Mouse (Mus musculus) spleen, adult 2 months (tissue): Measurements from ENCODE around the gene Pla2g1b. TPM values are rescaled to one million over a fixed set of nuclear protein-coding genes. Genes with fewer than 3 reads are reported as not detected.
"Not testable (repeated sequence)": the region's sequence is repeated elsewhere in the genome, so short reads cannot be mapped to it uniquely, and the experiment has no call there.

ENCODE experiments used
- DNase-seq, 2 experiments: peaks; one replicate each; pipeline versions ENCODE4 v3.0.0 to v3.0.0-alpha.2; 2012 to 2021; ENCODE audit warnings: low spot score in 2 of 2, low read depth in 1 of 2
- H3K27ac ChIP-seq: fragments of 200-500 bp; 2 replicates; pipeline ENCODE4 v1.5.1; 2012; ENCODE audit warnings: low read length, inconsistent platforms; ENCODE audit not compliant: insufficient read depth
- H3K27me3 ChIP-seq: fragments of 200-500 bp; 2 replicates; pipeline ENCODE4 v1.6.1; 2012; ENCODE audit warnings: mild to moderate bottlenecking, moderate library complexity, low read length, inconsistent platforms; ENCODE audit not compliant: control insufficient read depth, insufficient read depth
- H3K36me3 ChIP-seq: fragments of 200-500 bp; 2 replicates; pipeline ENCODE4 v1.6.1; 2012; ENCODE audit warnings: mild to moderate bottlenecking, low read length, inconsistent platforms; ENCODE audit not compliant: control insufficient read depth, insufficient read depth
- H3K4me1 ChIP-seq: fragments of 200-500 bp; 2 replicates; pipeline ENCODE4 v1.6.1; 2011; ENCODE audit warnings: inconsistent platforms; ENCODE audit not compliant: control insufficient read depth, insufficient read depth, insufficient read length
- H3K4me3 ChIP-seq: fragments of 200-500 bp; 2 replicates; pipeline ENCODE4 v1.5.1; 2011; ENCODE audit warnings: mild to moderate bottlenecking, inconsistent platforms; ENCODE audit not compliant: insufficient read depth, insufficient read length; ENCODE audit errors: extremely low read depth
- CTCF ChIP-seq: fragments of 200-500 bp; IDR thresholded peaks from 2 replicates; pipeline ENCODE4 v1.5.1; 2011; ENCODE audit warnings: mild to moderate bottlenecking, inconsistent platforms; ENCODE audit not compliant: insufficient read depth, insufficient read length, insufficient replicate concordance; ENCODE audit errors: extremely low read depth
- POLR2A ChIP-seq: fragments of 200-500 bp; IDR thresholded peaks from 2 replicates; pipeline ENCODE4 v1.6.1; 2011; ENCODE audit warnings: low read depth, low read length, inconsistent platforms
- WGBS: fragments of 180-500 bp; shearing (Covaris S2); methylation state at CpG from one replicate; pipeline ENCODE4 v1.1.7; 2018; 5-methylcytosine and 5-hydroxymethylcytosine counted together
- polyA plus RNA-seq: library from polyadenylated mRNA; depleted of rRNA; stranded (reverse); fragments of >200 nt; gene quantifications from 2 replicates; pipeline ENCODE4 v1.2.3, GENCODE M21; 2012

Pla2g1b gene
- polyA plus RNA-seq, 1 experiment, result 284 TPM

DNA sequence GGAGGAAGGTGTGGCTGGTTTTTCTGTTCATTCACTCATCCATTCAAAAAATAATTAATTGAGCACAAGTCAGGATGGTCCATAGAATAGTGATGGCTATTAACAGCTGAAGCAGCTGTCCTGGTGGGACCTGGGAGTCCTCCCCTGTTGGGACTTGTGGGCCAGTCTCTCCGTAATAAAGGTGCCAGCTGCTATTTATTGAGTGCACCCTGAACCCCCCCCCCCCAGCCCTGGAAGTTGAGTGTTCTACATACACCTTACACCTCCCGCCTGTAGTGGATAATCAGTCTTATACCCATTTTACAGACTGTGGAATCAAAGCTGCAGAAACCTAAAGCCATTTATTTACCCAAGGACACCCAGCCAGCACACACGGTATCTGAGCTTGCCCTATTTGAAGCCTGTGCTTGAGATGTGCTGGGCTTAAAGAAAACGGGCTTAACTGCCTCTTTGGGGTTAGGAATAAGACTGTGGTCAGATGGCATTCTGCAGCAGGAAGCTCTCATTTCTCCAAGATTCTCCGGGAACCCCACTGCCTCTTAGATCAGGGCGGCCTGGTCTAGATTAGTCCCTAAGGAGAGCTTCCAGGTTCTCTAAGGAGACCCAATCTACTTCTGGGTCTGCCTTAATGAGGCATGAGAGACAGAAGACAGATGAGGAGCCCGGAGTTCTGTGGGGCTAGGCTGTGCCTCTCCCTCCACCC lies 28.7 kb upstream of the Pla2g1b start:
- H3K4me1 ChIP-seq, result no peaks in the 10 kb centered on the region
- H3K36me3 ChIP-seq, result no peaks in the 10 kb centered on the region
- peaks cover 8% of the 10 kb centered on the region; the same call in 1 of the 2 replicates for H3K27me3 ChIP-seq
- no peak overlapping the region for H3K4me3 ChIP-seq
- 83% methylated on average over 7 of the region's 7 CpGs for WGBS
- no peak for TF ChIP-seq CTCF
- no peak for TF ChIP-seq POLR2A
- no peak overlapping the region for H3K27ac ChIP-seq
- no peak for DNase-seq

DNA sequence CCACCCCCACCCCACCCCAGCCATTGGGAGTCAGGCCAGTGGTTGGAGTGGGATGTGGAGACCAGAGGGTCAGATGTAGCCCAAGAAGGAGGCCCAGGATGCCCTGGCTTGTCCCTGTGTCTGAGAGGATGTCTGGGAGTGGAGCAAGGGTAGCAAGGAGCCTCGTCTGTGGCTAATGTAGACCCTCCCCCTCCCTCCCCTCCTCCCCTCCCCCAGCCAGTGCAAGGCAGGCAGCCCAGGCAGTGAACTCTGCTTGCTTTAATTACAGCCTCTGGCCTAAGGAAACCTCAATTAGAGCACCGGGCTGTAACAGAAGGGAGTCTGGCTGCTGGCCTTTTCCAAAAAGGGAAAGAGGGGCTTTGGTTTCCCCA lies 28.1 kb upstream of the Pla2g1b start:
- 40% methylated on average over 2 of the region's 2 CpGs for WGBS
- H3K27me3 ChIP-seq, result peaks cover 8% of the 10 kb centered on the region; the same call in 1 of the 2 replicates

DNA sequence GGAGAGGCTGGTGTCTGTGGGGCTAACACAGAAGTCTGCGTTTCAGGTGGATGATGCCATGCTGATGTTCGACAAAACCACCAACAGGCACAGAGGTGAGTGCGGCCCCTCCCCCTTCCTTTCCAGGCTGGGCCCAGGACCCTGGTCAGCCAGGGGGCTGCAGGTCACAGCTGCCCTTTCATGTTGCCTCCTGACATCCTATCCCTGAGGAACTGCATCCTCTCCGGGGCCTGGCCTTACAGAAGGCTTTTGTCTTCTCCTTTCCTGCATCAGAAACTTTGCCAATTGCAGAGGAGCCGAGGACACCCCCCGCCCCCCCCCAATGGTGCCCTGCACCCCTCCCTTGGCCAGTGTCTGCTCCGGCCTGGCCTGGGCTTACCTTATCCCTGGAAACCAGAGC lies 27.4 kb upstream of the Pla2g1b start:
- H3K4me1 ChIP-seq, result no peaks in the 10 kb centered on the region
- peaks cover 8% of the 10 kb centered on the region; the same call in 1 of the 2 replicates for H3K27me3 ChIP-seq
- H3K4me3 ChIP-seq, result no peak overlapping the region
- TF ChIP-seq CTCF (no peak), POLR2A (no peak)
- no peaks in the 10 kb centered on the region for H3K36me3 ChIP-seq
- WGBS, result 76% methylated on average over 7 of the region's 7 CpGs
- no peak for DNase-seq
- no peak overlapping the region for H3K27ac ChIP-seq

More for the DNA sequence above, 28.1 kb upstream of the Pla2g1b start:
- no peak for DNase-seq
- no peak for TF ChIP-seq POLR2A
- no peak for TF ChIP-seq CTCF
- H3K4me3 ChIP-seq, result no peak overlapping the region
- no peak overlapping the region for H3K27ac ChIP-seq
- no peaks in the 10 kb centered on the region for H3K36me3 ChIP-seq
- no peaks in the 10 kb centered on the region for H3K4me1 ChIP-seq

DNA sequence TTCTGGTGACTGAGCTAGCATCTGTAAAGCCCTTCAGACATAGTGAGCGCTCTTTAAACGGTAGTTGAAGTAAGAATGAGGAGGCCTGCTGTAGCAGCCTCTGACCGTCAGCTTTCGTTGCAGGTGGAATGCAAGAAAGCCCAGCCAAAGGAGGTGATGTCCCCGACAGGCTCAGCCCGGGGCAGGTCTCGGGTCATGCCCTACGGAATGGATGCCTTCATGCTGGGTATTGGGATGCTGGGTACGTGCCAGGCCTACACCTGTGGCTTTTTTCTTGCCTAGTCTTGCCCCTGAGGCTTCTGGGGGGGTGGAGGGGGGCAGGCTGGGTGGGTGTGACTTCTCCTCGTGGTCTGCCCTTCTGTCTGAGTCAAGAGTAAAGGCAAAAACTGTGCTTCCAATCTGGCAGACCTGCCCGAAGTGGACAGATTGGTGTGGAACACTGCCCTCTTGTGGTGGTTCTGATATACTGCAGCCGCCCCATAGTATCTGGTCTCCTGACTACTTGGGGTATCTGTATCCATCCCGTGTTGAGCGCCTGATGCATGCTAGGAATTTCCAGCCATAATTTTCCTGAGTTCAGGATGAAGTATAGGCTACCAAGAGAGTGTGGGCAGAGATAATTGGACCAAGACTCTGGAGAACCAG lies 24.7 kb upstream of the Pla2g1b start:
- H3K27me3 ChIP-seq, result peaks cover 6% of the 10 kb centered on the region; the same call in 1 of the 2 replicates
- H3K4me3 ChIP-seq, result no peak overlapping the region
- peak; percentile 32 to 52 for DNase-seq
- TF ChIP-seq POLR2A, result no peak
- TF ChIP-seq CTCF, result peak; percentile 81; the same call in 1 of the 2 replicates
- H3K27ac ChIP-seq, result no peak overlapping the region
- H3K4me1 ChIP-seq, result no peaks in the 10 kb centered on the region
- H3K36me3 ChIP-seq, result no peaks in the 10 kb centered on the region
- 41% methylated on average over 14 of the region's 14 CpGs for WGBS

DNA sequence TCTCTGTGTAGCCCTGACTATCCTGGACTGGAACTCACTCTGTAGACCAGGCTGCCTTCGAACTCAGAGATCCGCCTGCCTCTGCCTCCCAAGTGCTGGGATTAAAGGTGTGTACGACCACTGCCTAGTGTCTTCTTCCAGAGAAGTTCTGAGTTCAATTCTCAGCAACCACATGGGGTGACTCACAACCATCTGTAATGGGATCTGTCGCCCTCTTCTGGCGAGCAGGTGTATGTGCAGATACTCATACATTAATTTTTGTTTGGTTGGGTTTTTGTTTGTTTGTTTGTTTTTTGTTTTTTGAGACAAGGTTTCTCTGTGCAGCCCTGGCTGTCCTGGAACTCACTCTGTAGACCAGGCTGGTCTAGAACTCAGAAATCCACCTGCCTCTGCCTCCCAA lies 23.4 kb upstream of the Pla2g1b start:
- 55% methylated on average over 5 of the region's 5 CpGs for WGBS
- H3K27ac ChIP-seq, DNase-seq, H3K36me3 ChIP-seq, H3K4me1 ChIP-seq, H3K27me3 ChIP-seq, H3K4me3 ChIP-seq: not testable (repeated sequence)
- peak; percentile 30; the same call in 1 of the 2 replicates for TF ChIP-seq CTCF

DNA sequence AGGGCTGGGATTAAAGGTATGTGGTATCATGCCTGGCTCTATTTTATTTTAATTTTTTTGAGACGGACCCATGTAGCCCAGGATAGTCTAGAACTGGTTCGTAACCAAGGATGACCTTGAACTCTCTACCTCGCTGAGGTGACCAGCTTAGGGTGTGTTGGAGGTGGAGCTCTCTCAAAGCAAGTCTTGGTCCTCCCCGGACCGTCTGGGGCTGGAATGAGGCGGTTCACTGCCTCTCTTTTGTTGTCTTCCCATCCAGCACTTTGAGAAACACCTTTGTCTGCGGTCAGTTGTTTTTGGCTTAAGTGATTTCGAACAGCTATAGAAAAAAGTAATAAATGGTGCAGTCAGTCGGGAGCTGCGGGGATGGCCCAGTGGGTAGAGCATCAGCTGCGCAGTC lies 21.9 kb upstream of the Pla2g1b start:
- TF ChIP-seq CTCF (no peak), POLR2A (no peak)
- 89% methylated on average over 11 of the region's 11 CpGs for WGBS
- Histone ChIP-seq H3K36me3 (no peaks in the 10 kb centered on the region), H3K27me3 (no peaks in the 10 kb centered on the region), H3K4me1 (no peaks in the 10 kb centered on the region), H3K4me3 (no peak overlapping the region), H3K27ac (no peak overlapping the region)
- DNase-seq, result no peak

DNA sequence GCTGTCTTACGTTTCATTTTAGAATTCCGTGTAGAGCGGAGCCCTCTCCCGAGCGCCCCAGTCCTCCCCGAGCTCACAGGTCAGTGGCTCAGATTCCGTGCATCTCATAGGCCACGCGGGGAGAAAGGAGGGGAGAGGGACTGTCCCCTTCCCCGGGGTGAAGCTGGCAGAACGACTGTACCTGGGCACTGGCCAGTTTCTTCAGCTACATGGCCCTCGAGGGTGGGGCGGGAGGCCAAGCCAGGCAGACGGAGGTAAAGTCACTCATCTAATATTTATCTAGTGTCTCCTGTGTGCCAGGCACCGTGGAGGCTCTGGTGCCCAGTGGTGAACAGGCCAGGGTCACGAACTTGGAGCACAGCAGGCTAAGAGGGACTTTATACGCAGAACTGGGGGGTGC lies 19.0 kb upstream of the Pla2g1b start:
- no peak for TF ChIP-seq POLR2A
- no peak overlapping the region for H3K27ac ChIP-seq
- no peak for DNase-seq
- no peaks in the 10 kb centered on the region for H3K4me1 ChIP-seq
- no peak overlapping the region for H3K4me3 ChIP-seq
- H3K36me3 ChIP-seq, result no peaks in the 10 kb centered on the region
- WGBS, result 89% methylated on average over 17 of the region's 17 CpGs
- no peaks in the 10 kb centered on the region for H3K27me3 ChIP-seq
